22 mouse cellular contexts compared by ENCODE assay signal in the genomic region with DNA sequence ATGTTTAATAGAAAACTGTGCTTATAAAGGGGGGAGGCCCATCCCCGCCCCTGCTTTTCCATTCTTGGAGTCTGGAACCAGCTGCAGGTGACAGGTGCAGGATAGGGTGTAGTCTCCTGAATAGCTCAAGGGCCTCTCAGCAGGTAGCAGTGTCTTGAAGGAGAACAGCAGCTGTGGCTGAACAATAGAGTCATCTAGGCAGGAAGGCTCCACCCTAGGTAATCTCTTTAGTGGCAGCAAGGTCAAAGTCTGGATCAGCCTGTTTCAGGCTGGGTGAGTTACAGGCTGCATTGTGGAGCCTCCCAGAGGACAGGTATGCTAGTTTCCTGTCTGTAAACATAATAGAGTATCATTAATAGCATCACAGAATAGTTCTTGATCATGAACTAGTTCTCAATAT. TPM values are rescaled to one million over a fixed set of nuclear protein-coding genes. Genes with fewer than 3 reads are reported as not detected.
DNase-seq lines count a peak whose midpoint lies in the region; ATAC-seq lines count a peak whose summit lies in the region.
"Had no signal": no experiment of that assay in that cellular context is flagged by ENCODE, and none has a peak within 500 bp of the region (broad histone marks: within the 10 kb centered on the region; RNA-seq: fewer than 3 reads in every experiment).

No protein-coding gene starts in this region.

- 71% methylated on average over 1 of the region's 1 CpGs for WGBS in intestine, embryonic 16.5 days
- WGBS in large intestine, adult 2 months: 32% methylated on average over 1 of the region's 1 CpGs

- H3K4me2 ChIP-seq in intestine, embryonic 16.5 days (ENCODE audit: low read depth, low read length): no peak overlapping the region
- H3K4me2 ChIP-seq: embryonic facial prominence, embryonic 12.5 days had no signal

- DNase-seq in ES-CJ7 (ENCODE audit: low read depth, low spot score): peak; percentile 73
- DNase-seq in ZHBTc4 (ENCODE audit: low read depth, low spot score): peak; percentile 68
- peak; percentile 42 for DNase-seq in large intestine, adult 2 months (ENCODE audit: low read depth, low spot score)
- no peak for DNase-seq in gastrocnemius, postnatal 36 days
- no peak for DNase-seq in kidney, postnatal 25 days
- DNase-seq in adrenal gland, postnatal 4 days (ENCODE audit: low spot score in 2 of 2): no peak
- DNase-seq in lung, postnatal 14 days: no peak
- DNase-seq: adrenal gland, adult 2 months; adrenal gland, postnatal 10 days; adrenal gland, postnatal 25 days; cerebellum, adult 11-12 months; cerebellum, adult 2 months; cerebellum, adult 9-10 months; cerebellum, postnatal 10 days; cerebellum, postnatal 25 days; forebrain, postnatal 0 days had no signal

- no peaks in the 10 kb centered on the region for H3K27me3 ChIP-seq in intestine, embryonic 16.5 days (replicated peaks; ENCODE audit: control insufficient read depth, insufficient read depth, low read length)
- H3K27me3 ChIP-seq: embryonic facial prominence, embryonic 12.5 days had no signal

- H3K9me3 ChIP-seq in intestine, embryonic 16.5 days (ENCODE audit: control insufficient read depth, low read length): no peaks in the 10 kb centered on the region
- H3K9me3 ChIP-seq: embryonic facial prominence, embryonic 10.5 days; embryonic facial prominence, embryonic 12.5 days had no signal

- intact Hi-C loops in gastrocnemius, postnatal 36 days (cut with DNase I): no loop called here

- H3K36me3 ChIP-seq in intestine, embryonic 16.5 days (ENCODE audit: control insufficient read depth, insufficient read depth, low read length): no peaks in the 10 kb centered on the region
- H3K36me3 ChIP-seq: embryonic facial prominence, embryonic 10.5 days; embryonic facial prominence, embryonic 12.5 days had no signal

- H3K4me3 ChIP-seq in intestine, embryonic 16.5 days (ENCODE audit: low read length): no peak overlapping the region
- H3K4me3 ChIP-seq: embryonic facial prominence, embryonic 10.5 days; embryonic facial prominence, embryonic 12.5 days had no signal

- no peak overlapping the region for H3K27ac ChIP-seq in intestine, embryonic 16.5 days (ENCODE audit: low read length)
- H3K27ac ChIP-seq: embryonic facial prominence, embryonic 10.5 days; embryonic facial prominence, embryonic 12.5 days had no signal

- no peaks in the 10 kb centered on the region for H3K4me1 ChIP-seq in intestine, embryonic 16.5 days (ENCODE audit: control insufficient read depth, insufficient read depth, low read length)
- H3K4me1 ChIP-seq: embryonic facial prominence, embryonic 10.5 days; embryonic facial prominence, embryonic 12.5 days had no signal

- ATAC-seq in intestine, embryonic 16.5 days: peak; percentile 75
- ATAC-seq: forebrain, embryonic 14.5 days; forebrain, postnatal 0 days had no signal

- no peak overlapping the region for H3K9ac ChIP-seq in intestine, embryonic 16.5 days (ENCODE audit: low read depth, low read length)
- H3K9ac ChIP-seq: embryonic facial prominence, embryonic 12.5 days; forebrain, postnatal 0 days had no signal

RNA-seq across cellular contexts. Expression of gene Adgrb3, which starts 58.5 kb away (rescaled TPM):
- 1.9 and 2.4 TPM in 2 replicates for polyA plus RNA-seq in intestine, embryonic 16.5 days (2015; fragmentation: Nextera tagmentation; extraction: Ambion mirVana)
- polyA plus RNA-seq in large intestine, adult 2 months (2012; rRNA removed): 0.08 and 0.16 TPM in 2 replicates
- total RNA-seq in gastrocnemius, postnatal 36 days (2021): under 1 TPM; 0.05 TPM
- 1 to 10 TPM; 8.2 to 8.9 TPM for total RNA-seq in adrenal gland, postnatal 4 days (2021)
- total RNA-seq: MEL had no signal
- polyA plus RNA-seq: C2C12 had no signal

Comparison
In these comparisons a context has a peak if more than half of its experiments do, and no peak if none do; other contexts are left out.
1. DNase-seq: peak in ES-CJ7 (single experiment), ZHBTc4 (single experiment) and large intestine, adult 2 months (single experiment); none in gastrocnemius, postnatal 36 days (0 of 2), kidney, postnatal 25 days (0 of 2), adrenal gland, postnatal 4 days (0 of 2) and lung, postnatal 14 days (single experiment).
2. RNA of gene Adgrb3, which starts 58.5 kb away (total RNA-seq): 8.2 to 8.9 TPM in adrenal gland, postnatal 4 days; 0.05 TPM in gastrocnemius, postnatal 36 days; every median in the first group is over 4 times any median in the second.